Mouse (Mus musculus): ENCODE measurements around the gene Ascl5. TPM values are rescaled to one million over a fixed set of nuclear protein-coding genes. Genes with fewer than 3 reads are reported as not detected.

Gene Ascl5
- polyA plus RNA-seq, 1 experiment = not detected

GRCm38 (mm10) chr1:136051465-136051864, 861 bp downstream of the Ascl5 start:
- DNase-seq (ENCODE audit: low spot score) = peak; percentile 22

- DNase-seq (ENCODE audit: low spot score) = no peak
Measured at GRCm38 (mm10) chr1:136052547-136052946, 1.9 kb downstream of the Ascl5 start, which contains the start of gene Cacna1s. Gene Cacna1s (plus strand): TSS chr1:136052750.

GRCm38 (mm10) chr1:136055771-136056170, 5.2 kb downstream of the Ascl5 start:
- no peak for DNase-seq (ENCODE audit: low spot score)

GRCm38 (mm10) chr1:136058594-136058993, 8.0 kb downstream of the Ascl5 start:
- DNase-seq (ENCODE audit: low spot score) = no peak

- DNase-seq (ENCODE audit: low spot score) = no peak
Measured at GRCm38 (mm10) chr1:136061041-136061789, 10.6 kb downstream of the Ascl5 start.

GRCm38 (mm10) chr1:136061790-136062141, 11.2 kb downstream of the Ascl5 start:
- DNase-seq (ENCODE audit: low spot score) = no peak

- DNase-seq (ENCODE audit: low spot score) = no peak
Measured at GRCm38 (mm10) chr1:136063991-136064390, 13.4 kb downstream of the Ascl5 start.

GRCm38 (mm10) chr1:136066621-136067020, 16.0 kb downstream of the Ascl5 start:
- DNase-seq (ENCODE audit: low spot score) = no peak

- DNase-seq (ENCODE audit: low spot score) = no peak
Measured at GRCm38 (mm10) chr1:136067579-136067978, 17.0 kb downstream of the Ascl5 start.

GRCm38 (mm10) chr1:136076086-136076485, 25.5 kb downstream of the Ascl5 start:
- DNase-seq (ENCODE audit: low spot score) = no peak

GRCm38 (mm10) chr1:136077656-136078055, 27.1 kb downstream of the Ascl5 start:
- DNase-seq (ENCODE audit: low spot score) = no peak

- no peak for DNase-seq (ENCODE audit: low spot score)
Measured at GRCm38 (mm10) chr1:136081161-136081560, 30.6 kb downstream of the Ascl5 start.

- no peak for DNase-seq (ENCODE audit: low spot score)
Measured at GRCm38 (mm10) chr1:136085988-136086685, 35.5 kb downstream of the Ascl5 start.

- DNase-seq (ENCODE audit: low spot score) = no peak
Measured at GRCm38 (mm10) chr1:136089368-136090165, 39.0 kb downstream of the Ascl5 start.

- DNase-seq (ENCODE audit: low spot score) = no peak
Measured at GRCm38 (mm10) chr1:136093726-136094125, 43.1 kb downstream of the Ascl5 start.

GRCm38 (mm10) chr1:136094807-136095206, 44.2 kb downstream of the Ascl5 start:
- no peak for DNase-seq (ENCODE audit: low spot score)

Other genes starting within 250 kb of the Ascl5 start
- gene Lad1, start 232.2 kb upstream of the Ascl5 start, polyA plus RNA-seq (2012; rRNA removed) = 43.4 and 46.3 TPM in 2 replicates
- 274 and 426 TPM in 2 replicates for gene Tnnt2, start 214.4 kb upstream of the Ascl5 start, polyA plus RNA-seq (2012; rRNA removed)
- gene Pkp1, start 131.6 kb upstream of the Ascl5 start, polyA plus RNA-seq (2012; rRNA removed) = 3.5 and 4.4 TPM in 2 replicates
- not detected in 2 replicates for gene Igfn1, start 44.5 kb upstream of the Ascl5 start, polyA plus RNA-seq (2012; rRNA removed)
- 52.4 and 55.4 TPM in 2 replicates for gene Tmem9, start 42.7 kb upstream of the Ascl5 start, polyA plus RNA-seq (2012; rRNA removed)
- 0.08 and 0.27 TPM in 2 replicates for gene Cacna1s, start 1.9 kb downstream of the Ascl5 start, polyA plus RNA-seq (2012; rRNA removed)
- gene Kif21b, start 80.6 kb downstream of the Ascl5 start, polyA plus RNA-seq (2012; rRNA removed) = 2.4 and 2.8 TPM in 2 replicates
- 2.0 and 3.1 TPM in 2 replicates for gene Mroh3, start 162.0 kb downstream of the Ascl5 start, polyA plus RNA-seq (2012; rRNA removed)
- gene Inava, start 183.5 kb downstream of the Ascl5 start, polyA plus RNA-seq (2012; rRNA removed) = 22.4 and 24.3 TPM in 2 replicates
- gene Gpr25, start 210.1 kb downstream of the Ascl5 start, polyA plus RNA-seq (2012; rRNA removed) = 0.06 and 0.10 TPM in 2 replicates

All from urinary bladder, adult 2 months (tissue).